Mouse (Mus musculus) ovary, postnatal 14 days (tissue): ENCODE measurements around the gene Olfr1121.
"Not testable (repeated sequence)": the region's sequence is repeated elsewhere in the genome, so short reads cannot be mapped to it uniquely, and the experiment has no call there.

Experiments used
- DNase-seq: peaks from one replicate; pipeline ENCODE4 v3.0.0; 2022; ENCODE audit warnings: low spot score

Olfr1121 gene

DNA sequence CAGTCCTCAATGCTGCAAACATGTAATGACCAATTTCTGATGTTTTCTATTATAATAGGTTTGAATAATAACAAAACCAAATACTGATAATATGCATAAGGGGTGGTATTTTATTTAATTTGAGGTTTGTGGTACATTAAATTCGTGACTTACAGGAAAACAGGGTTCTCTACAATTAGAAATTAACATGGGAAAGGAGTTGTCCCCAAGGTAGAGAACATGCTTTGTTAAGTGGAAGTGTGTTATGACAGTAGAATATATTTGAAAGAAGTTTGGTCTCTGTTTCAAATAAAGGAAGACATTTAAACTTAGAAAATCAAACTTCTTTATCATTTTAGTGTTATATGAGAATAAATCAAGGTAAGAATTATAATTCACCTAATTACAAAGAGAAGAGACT lies at the start of gene Olfr1121:
Olfr1121 (plus strand) TSS at position 301 of the 400 bp plus-strand sequence.
- DNase-seq, result no peak

DNA sequence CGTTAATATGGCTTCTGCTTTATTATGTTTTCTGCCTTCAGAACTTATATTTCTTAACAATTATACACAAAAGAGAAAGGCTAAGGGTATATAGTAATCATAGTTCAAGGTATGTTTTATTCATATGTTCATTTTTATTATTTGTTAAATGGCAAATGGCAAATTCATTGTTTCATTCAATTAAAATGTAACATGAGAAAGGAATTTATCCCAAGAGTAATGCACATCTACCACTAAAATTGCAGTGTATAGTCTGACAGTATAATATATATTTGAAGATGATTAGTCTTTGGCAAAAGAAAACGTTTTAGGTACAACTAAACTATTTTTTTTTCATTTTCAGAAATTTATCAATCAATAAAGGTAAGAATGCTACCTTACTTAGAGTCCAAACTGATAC lies 15.2 kb upstream of the Olfr1121 start, which contains the start of gene Olfr1120:
Olfr1120 (plus strand) TSS at position 301 of the 400 bp plus-strand sequence.
- no peak for DNase-seq

DNA sequence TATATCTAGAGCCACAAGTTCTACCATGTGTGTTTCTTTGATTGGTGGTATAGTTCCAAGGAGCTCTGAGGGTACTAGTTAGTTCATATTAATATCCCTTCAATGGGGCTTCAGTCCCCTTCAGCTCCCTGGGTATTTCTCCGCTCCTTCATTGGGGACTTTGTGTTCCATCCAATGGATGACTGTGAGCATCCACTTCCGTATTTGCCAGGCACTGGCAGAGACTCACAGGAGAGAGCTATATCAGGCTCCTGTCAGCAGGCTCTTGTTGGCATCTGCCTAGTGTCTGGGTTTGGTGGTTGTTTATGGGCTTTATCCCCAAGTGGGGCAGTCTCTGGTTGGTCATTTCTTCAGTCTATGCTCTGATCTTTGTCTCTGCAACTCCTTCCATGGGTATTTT lies 9.6 kb upstream of the Olfr1121 start:
- not testable (repeated sequence) for DNase-seq

DNA sequence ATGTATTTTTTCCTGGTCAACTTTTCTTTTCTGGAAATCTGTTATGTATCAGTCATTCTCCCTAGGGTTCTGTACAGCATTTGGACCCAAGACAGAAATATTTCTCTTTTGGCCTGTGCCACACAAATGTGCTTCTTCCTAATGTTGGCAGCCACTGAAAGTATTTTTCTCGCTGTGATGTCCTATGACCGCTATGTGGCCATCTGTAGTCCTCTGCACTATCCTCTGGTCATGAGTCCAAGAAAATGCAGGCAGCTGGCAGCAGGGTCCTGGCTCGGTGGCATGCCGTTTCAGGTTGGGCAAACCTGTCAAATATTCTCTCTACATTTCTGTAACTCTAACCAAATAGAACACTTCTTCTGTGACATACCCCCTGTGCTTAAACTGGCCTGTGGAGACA lies 2.0 kb downstream of the Olfr1121 start:
- DNase-seq, result no peak

DNA sequence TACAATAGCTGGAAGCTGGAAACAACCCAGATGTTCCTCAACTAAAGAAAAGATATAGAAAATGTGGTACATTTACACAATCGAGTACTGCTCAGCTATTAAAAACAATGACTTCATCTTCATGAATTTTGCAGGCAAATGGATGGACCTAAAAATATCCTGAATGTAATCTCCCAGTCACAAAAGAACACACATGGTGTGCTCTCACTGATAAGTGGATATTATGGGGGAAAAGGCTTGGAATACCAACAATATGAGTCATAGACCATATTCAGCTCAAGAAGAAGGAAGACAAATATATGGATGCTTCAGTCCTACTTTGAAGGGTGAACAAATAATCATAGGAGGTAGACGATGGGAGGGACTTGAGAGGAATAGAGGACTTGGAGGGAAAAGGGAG lies 14.2 kb downstream of the Olfr1121 start:
- DNase-seq, result no peak

DNA sequence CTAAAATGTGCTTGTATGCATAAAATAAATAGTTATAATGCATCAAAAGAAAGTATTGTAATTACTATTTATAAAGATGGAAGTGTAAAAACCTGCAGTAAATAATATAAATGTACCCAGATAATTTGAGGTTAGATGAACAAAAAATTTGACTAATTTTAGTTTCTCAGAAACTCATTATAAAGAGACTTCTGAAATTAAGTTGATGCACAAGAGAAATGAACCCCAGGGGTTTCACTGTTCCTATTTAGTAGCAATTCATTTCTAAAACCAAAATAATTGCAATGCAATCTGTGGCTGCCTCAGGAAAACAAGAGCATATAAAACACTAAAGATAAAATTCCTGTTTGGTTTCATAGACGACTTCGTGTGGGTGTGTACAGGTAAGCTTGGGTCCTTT lies 15.9 kb downstream of the Olfr1121 start, which contains the start of gene Olfr1122:
Olfr1122 (plus strand) TSS at position 301 of the 400 bp plus-strand sequence.
- DNase-seq, result no peak

DNA sequence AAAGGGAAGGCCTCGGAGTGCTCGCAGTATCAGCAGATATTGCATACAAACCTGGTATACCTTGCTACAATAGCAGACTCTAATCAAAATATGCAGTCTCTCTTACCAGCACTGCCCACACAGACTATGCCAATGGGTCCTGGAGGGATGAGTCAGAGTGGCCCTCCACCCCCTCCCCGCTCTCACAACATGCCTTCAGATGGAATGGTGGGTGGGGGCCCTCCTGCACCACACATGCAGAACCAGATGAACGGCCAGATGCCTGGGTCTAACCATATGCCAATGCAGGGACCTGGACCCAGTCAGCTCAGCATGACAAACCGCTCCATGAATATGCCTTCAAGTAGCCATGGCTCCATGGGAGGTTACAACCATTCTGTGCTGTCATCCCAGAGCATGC lies 23.9 kb downstream of the Olfr1121 start:
- not testable (repeated sequence) for DNase-seq

DNA sequence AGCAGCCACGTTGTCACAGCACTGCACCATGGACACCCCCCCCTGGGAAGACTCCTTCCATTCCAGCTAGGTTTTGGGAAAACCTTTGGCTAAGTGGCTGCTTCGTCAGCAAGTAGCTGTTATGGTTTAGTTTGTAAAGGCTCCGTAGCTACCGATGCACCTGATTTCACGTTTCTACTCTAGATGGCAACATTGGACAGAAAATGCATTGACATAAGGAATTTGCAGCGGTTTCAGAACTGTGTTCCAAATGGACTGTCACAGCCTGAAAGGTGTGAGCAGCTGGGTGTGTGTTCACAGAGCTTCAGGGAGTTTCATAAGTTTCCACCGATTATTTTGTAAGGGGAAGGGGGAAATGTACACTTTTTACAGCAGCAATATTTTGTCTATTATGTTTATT lies 25.0 kb downstream of the Olfr1121 start:
- DNase-seq, result not testable (repeated sequence)

DNA sequence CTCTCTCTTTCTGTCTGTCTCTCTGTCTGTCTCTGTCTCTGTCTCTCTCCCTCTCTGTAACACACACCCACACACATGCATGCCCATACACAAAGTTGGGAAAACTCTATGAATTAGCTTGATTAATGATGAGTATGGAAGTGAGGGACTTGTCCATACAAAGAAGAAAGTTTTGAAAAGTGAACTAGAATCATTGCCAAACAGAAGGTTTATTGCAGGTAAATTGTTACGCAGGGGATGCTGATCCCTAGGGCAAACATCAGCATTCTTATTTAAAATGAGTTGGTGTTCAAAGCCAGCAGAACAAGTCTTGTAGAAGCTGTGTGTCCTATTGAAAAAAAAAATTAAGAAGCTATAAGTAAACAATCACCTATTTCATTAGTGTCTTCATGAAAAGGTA lies 46.6 kb downstream of the Olfr1121 start, which contains the start of gene Olfr1123:
Olfr1123 (plus strand) TSS at position 301 of the 400 bp plus-strand sequence.
- no peak for DNase-seq
